Mouse (Mus musculus) Patski (cell line): ENCODE measurements at regions not wholly inside any gene's neighbourhood (a gene's known extent, or its start where the extent isn't known, plus 50 kb on each side); places are given as distances from the start of the nearest gene placed in this dataset.
A peak's percentile ranks its signal among the peaks of the same experiment; 100 is the strongest.

Experiments
- ATAC-seq: fragments of 100-300 bp; one replicate; pipeline ENCODE4 v1.8.0; 2021
- CTCF ChIA-PET: fragments of 350-600 bp; sonication (Branson Sonifier 250); formaldehyde crosslinking; loops from one replicate; lab custom pipeline; 2022; ENCODE audit warnings: inconsistent platforms; lab: Charles Lee
- POLR2A ChIA-PET: fragments of 350-600 bp; sonication (Branson Sonifier 250); formaldehyde crosslinking; loops from one replicate; lab custom pipeline; 2022; ENCODE audit warnings: antibody characterized with exemption, inconsistent platforms; lab: Charles Lee
- DNase-seq: peaks from one replicate; pipeline ENCODE4 v3.0.0-alpha.2; 2011; ENCODE audit warnings: low read depth, low spot score
- H3K27me3 ChIP-seq: fragments of 371-371 bp; one replicate; pipeline ENCODE4 v1.5.1; 2021
- CTCF ChIP-seq: fragments of 100-300 bp; IDR thresholded peaks from one replicate; pipeline ENCODE4 v1.5.1; 2021
- in situ Hi-C: fragments of 300-500 bp; cut with MboI; formaldehyde crosslinking; loops from 3 replicates; pipeline ENCODE4 v1.11.1; 2018; ENCODE audit warnings: low pct_unique_long_range_greater_than_20kb, mixed read lengths

DNA sequence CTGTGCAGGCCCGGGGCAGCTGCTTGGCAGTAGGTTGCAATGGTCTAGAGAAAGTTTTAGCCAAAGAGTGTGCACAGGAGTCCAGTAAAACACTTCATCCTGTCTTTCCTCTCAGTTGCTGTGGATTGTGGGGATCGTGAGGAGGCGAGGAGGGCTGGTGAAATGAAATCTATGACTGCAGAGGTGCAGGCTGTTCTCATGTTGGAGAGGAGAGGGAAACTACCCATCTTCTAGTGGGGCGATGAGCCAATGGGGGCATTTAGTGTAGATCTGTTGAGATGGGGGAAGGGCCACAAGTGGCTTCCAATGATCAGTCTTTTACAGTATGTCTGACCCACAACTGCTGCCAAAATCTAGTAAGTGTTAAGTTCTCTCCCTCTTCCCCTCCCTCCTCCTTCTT lies 203.4 kb downstream of the Rnd3 start:
- CTCF ChIA-PET, result no interaction called here
- no peak for ATAC-seq
- TF ChIP-seq CTCF, result no peak
- DNase-seq, result no peak
- POLR2A ChIA-PET, result no interaction called here
- no peaks in the 10 kb centered on the region for H3K27me3 ChIP-seq
- in situ Hi-C loops, result no loop called here

- DNase-seq (no peak), ATAC-seq (no peak)
- in situ Hi-C loops, result no loop called here
- CTCF ChIA-PET, result no interaction called here
- POLR2A ChIA-PET, result no interaction called here
- H3K27me3 ChIP-seq, result no peaks in the 10 kb centered on the region
- no peak for TF ChIP-seq CTCF
Measured at GRCm38 (mm10) chr2:50943180-50943579, 205.7 kb downstream of the Rnd3 start.

- TF ChIP-seq CTCF, result no peak
- in situ Hi-C loops, result no loop called here
Measured at GRCm38 (mm10) chr2:50942741-50943140, 206.2 kb downstream of the Rnd3 start.

GRCm38 (mm10) chr2:50932936-50933335 lies 216.0 kb downstream of the Rnd3 start:
- no peak for TF ChIP-seq CTCF
- POLR2A ChIA-PET, result no interaction called here
- ATAC-seq, result no peak
- CTCF ChIA-PET, result interaction anchor here (1.4 kb wide), 1 partner anchor 11 kb away, joined by 3 read pairs; no protein-coding TSS in a partner anchor
- in situ Hi-C loops, result no loop called here
- no peaks in the 10 kb centered on the region for H3K27me3 ChIP-seq
- no peak for DNase-seq

More at GRCm38 (mm10) chr2:50942741-50943140, 206.2 kb downstream of the Rnd3 start:
- ChIA-PET CTCF (no interaction called here), POLR2A (no interaction called here)
- no peaks in the 10 kb centered on the region for H3K27me3 ChIP-seq
- ATAC-seq (no peak), DNase-seq (no peak)

- no peak for ATAC-seq
- POLR2A ChIA-PET, result no interaction called here
Measured at GRCm38 (mm10) chr2:50921002-50921401, 227.9 kb downstream of the Rnd3 start.

DNA sequence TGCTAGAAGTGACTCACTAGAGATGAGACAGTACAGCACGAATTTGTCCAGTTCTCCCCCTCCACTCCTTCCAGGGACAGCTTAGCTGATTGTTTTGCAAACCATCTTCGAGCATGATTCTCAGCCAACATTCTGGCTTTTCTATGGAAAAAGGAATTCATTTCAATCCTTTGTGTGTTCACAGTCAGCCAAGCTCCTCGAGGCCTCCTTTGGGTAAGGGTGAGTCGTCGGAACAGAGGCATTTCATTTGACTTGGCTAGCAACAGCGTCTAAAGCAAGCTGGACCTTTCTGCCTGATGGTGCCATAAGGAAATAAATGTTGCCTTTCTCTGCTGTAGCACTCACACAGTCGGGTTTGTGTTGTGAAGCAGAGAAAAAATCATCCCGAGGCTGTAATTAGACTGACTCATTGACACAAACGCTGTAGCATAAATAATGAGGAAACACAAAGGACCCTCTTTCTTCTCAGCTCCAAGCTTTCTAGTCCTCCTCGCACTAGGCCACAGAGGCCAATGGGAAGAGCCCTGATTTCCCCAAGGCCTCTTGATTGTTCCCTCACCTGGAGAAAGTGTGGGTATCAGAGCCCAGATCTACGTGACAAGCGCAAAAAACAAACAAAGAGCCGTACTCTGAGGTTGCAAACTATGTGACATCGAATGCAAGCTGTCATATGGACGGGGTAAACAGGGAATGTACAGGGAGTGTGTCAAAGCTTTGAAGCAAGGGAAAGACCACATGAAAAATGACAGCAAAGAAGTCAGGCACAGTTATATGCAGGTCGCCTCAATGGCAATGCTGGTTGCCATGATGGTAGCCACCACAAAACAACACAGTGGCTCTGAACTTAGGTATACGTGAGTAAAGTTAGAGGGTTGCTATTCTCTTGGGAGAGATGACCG lies 232.3 kb downstream of the Rnd3 start:
- ATAC-seq (no peak), DNase-seq (peak; percentile 12)
- no peak for TF ChIP-seq CTCF
- in situ Hi-C loops, result no loop called here
- ChIA-PET CTCF (interaction anchor here (1.1 to 1.3 kb wide), 3 partner anchors 13 to 17 kb away, joined by 3 to 4 read pairs (median 3); no protein-coding TSS in a partner anchor), POLR2A (no interaction called here)
- no peaks in the 10 kb centered on the region for H3K27me3 ChIP-seq

More at GRCm38 (mm10) chr2:50921002-50921401, 227.9 kb downstream of the Rnd3 start:
- H3K27me3 ChIP-seq, result no peaks in the 10 kb centered on the region
- DNase-seq, result no peak
- in situ Hi-C loops, result no loop called here
- CTCF ChIA-PET, result interaction anchor here (0.9 kb wide), 1 partner anchor 32 kb away, joined by 3 read pairs; no protein-coding TSS in a partner anchor
- no peak for TF ChIP-seq CTCF

DNA sequence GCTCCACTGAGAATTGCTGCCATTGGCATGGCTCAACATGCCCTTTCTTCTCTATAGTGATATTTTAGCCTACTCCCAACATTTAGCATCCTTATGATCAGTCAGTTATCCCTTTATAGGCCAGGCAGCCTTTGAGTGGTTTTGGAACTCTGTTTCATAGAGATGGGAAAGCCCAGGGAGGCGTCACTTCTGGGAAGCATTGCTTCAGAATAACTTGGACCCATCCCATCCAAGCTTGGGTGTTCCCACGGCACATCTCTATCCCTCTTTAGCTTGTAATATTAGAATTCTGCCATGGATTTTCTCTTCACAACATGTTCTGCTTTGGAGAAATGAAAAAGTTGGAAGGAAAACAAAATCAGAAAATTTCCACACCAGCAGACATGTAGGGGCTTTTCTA lies 233.8 kb downstream of the Rnd3 start:
- CTCF ChIA-PET, result no interaction called here
- in situ Hi-C loops, result no loop called here
- DNase-seq (no peak), ATAC-seq (no peak)
- H3K27me3 ChIP-seq, result no peaks in the 10 kb centered on the region
- no peak for TF ChIP-seq CTCF
- POLR2A ChIA-PET, result no interaction called here

DNA sequence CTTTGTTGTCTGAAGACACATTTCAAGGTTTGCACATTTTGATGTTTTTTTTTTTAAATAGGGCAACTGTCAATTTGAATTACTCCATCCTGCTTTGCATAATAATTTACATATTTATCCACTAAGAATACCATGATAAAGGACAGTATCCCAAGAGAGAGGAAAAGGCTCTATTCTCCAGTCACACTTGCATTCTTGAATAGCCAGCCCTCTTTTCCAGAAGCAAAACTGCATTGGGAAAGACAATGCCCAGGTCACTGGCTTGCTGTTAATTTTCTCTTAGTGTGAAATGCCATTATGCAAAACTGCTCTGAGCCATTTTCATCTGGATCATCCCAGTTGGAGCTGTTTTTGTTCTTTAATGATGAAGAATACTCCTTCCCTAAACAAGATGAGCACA lies 234.7 kb downstream of the Rnd3 start:
- ChIA-PET POLR2A (no interaction called here), CTCF (no interaction called here)
- ATAC-seq, result no peak
- no peak for DNase-seq
- no peak for TF ChIP-seq CTCF
- H3K27me3 ChIP-seq, result no peaks in the 10 kb centered on the region
- in situ Hi-C loops, result no loop called here

- ATAC-seq (no peak), DNase-seq (no peak)
- H3K27me3 ChIP-seq, result no peaks in the 10 kb centered on the region
- CTCF ChIA-PET, result no interaction called here
- no peak for TF ChIP-seq CTCF
- in situ Hi-C loops, result no loop called here
- POLR2A ChIA-PET, result no interaction called here
Measured at GRCm38 (mm10) chr2:50908762-50909161, 240.1 kb downstream of the Rnd3 start.

GRCm38 (mm10) chr2:50902701-50903100 lies 246.2 kb downstream of the Rnd3 start:
- ChIA-PET CTCF (no interaction called here), POLR2A (no interaction called here)
- no peaks in the 10 kb centered on the region for H3K27me3 ChIP-seq
- no peak for DNase-seq
- TF ChIP-seq CTCF, result no peak
- ATAC-seq, result no peak
- in situ Hi-C loops, result no loop called here

GRCm38 (mm10) chr2:50902220-50902619 lies 246.7 kb downstream of the Rnd3 start:
- POLR2A ChIA-PET, result no interaction called here

More at GRCm38 (mm10) chr2:50902220-50902619, 246.7 kb downstream of the Rnd3 start:
- no peak for ATAC-seq
- DNase-seq, result no peak
- CTCF ChIA-PET, result no interaction called here
- no peak for TF ChIP-seq CTCF
- no peaks in the 10 kb centered on the region for H3K27me3 ChIP-seq
- in situ Hi-C loops, result no loop called here
